Mouse (Mus musculus) megakaryocyte, embryonic 14.5 days (primary cell): ENCODE measurements around the gene Fpgs.

Experiments
- FLI1 ChIP-seq: IDR thresholded peaks from 2 replicates; pipeline ENCODE4 v1.6.1; 2012; ENCODE audit warnings: low read length, inconsistent platforms, mixed read lengths
- GATA1 ChIP-seq: IDR thresholded peaks from 3 replicates; pipeline ENCODE4 v1.6.1; 2012; ENCODE audit warnings: mixed read lengths, low read length, inconsistent platforms, borderline replicate concordance

DNA sequence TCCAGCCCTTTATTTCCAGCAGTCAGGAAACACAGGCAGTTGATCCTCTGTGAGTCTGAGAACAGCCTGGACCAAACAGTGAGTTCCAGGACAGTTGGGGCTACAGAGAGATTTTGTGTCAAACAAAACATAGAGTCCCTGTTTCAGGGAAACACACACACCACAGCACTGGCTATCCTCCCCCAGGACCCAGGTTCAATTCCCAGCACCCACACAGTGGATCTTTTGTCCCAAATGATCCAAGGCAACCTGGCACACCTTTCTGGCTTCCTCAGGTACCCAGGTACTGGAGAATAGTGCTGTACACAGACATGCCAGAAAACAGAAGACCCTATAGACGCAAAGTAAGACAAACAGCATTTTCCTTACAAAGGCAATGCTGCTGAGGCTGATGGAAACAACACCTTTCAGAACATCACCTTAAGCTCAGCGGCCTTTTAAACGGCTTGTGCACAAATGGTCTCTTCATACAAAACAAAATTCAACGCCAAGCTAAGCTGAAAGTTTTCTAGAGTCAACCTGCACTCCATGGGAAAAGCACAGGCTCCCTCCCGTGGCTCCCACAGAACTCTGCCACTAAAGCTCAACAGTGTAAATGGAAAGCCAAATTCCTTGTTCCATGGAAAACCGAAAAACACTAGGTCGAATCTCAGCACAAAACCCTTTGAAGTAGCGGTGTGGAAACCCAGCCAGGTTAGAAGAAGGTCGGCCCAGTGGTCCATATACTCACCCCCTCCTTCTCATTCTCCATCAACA is 7.5 kb upstream of the Fpgs start:
- TF ChIP-seq GATA1 (no peak), FLI1 (no peak)
